Mouse (Mus musculus): ENCODE measurements at regions not wholly inside any gene's neighbourhood (a gene's known extent, or its start where the extent isn't known, plus 50 kb on each side); places are given as distances from the start of the nearest gene placed in this dataset.

DNA sequence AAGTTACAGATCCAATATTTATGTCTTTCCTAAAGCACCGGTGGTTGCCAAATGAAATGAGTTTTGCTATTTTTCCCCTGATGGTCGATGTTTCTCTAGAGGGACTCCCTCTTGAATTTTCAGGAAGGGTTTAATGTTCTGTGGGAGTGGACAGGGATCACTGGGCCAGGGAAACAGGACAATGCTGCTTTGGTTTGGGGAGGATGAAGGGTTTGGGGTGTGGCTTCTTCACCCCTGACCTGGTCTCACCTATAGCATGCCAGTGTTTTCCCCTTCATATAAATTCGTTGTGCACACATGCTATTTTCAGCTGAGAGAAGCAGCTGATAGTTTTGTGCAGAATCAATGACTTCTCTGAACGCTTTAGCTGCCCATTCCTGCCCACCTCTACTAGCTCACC lies 257.2 kb upstream of the Rbfox1 start:
- no peak overlapping the region for H3K9ac ChIP-seq (replicated peaks; ENCODE audit: low read length, poor library complexity, severe bottlenecking)
- no peaks in the 10 kb centered on the region for H3K36me3 ChIP-seq (ENCODE audit: insufficient read depth, low read length)
- no peak overlapping the region for H3K4me2 ChIP-seq (ENCODE audit: low read depth, low read length, poor library complexity, severe bottlenecking)
- TF ChIP-seq CTCF (IDR thresholded peaks at IDR 0.05), result no peak
- H3K27me3 ChIP-seq (ENCODE audit: insufficient read depth, low read length), result no peaks in the 10 kb centered on the region
- no peak overlapping the region for H3K4me3 ChIP-seq (ENCODE audit: low read depth, low read length)
- WGBS, result 82% methylated on average over 4 of the region's 4 CpGs
- no peaks in the 10 kb centered on the region for H3K4me1 ChIP-seq (ENCODE audit: insufficient read depth, low read length)
- DNase-seq (ENCODE audit: low spot score), result no peak
- H3K27ac ChIP-seq (ENCODE audit: low read depth, low read length), result no peak overlapping the region
- no peaks in the 10 kb centered on the region for H3K9me3 ChIP-seq (ENCODE audit: low read length)
- no peak for ATAC-seq (ENCODE audit: low FRiP score)

DNA sequence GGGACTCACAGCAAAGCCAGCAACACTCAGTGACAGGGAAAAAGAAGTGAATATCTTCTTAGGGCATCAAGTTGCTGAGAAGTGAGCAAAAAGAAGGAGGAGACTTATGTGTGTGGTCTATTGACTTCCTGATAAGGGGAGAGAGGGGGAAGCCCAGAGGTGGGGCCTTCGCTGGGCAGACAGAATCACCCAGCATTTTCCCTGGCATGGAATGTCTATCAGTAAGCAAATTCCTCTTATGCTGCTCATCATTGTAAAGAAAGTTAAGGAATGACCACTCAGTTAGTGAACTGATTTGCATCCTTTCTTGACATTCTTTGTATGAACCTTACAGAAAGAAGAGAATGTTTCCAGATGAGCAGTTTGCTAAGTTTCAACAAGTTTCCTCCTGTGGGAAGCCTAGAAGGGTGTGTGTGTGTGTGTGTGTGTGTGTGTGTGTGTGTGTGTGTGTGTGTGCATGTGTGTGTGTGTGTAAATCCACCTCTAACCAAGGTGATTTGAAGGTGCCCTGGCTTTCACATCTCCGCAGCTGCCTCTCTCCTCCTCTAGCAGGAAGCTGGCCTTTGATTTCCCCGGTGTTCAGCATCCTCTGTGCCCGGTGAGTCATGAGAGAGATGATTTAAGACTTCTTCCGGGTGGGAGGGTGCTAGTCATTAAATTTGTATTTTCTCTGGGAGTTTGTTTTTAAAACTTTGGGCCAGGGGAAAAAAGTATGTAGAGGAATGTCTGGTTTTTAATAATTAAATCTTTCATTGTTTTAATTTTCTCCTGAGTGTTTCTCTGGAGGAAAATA lies 257.8 kb upstream of the Rbfox1 start:
- no peak for ATAC-seq (ENCODE audit: low FRiP score)
- H3K27ac ChIP-seq (ENCODE audit: low read depth, low read length), result no peak overlapping the region
- no peak overlapping the region for H3K4me2 ChIP-seq (ENCODE audit: low read depth, low read length, poor library complexity, severe bottlenecking)
- no peak for TF ChIP-seq CTCF (IDR thresholded peaks at IDR 0.05)
- H3K9ac ChIP-seq (replicated peaks; ENCODE audit: low read length, poor library complexity, severe bottlenecking), result no peak overlapping the region
- H3K27me3 ChIP-seq (ENCODE audit: insufficient read depth, low read length), result no peaks in the 10 kb centered on the region
- no peak overlapping the region for H3K4me3 ChIP-seq (ENCODE audit: low read depth, low read length)
- H3K36me3 ChIP-seq (ENCODE audit: insufficient read depth, low read length), result no peaks in the 10 kb centered on the region
- DNase-seq (ENCODE audit: low spot score), result no peak
- no peaks in the 10 kb centered on the region for H3K4me1 ChIP-seq (ENCODE audit: insufficient read depth, low read length)
- no peaks in the 10 kb centered on the region for H3K9me3 ChIP-seq (ENCODE audit: low read length)
- WGBS, result 68% methylated on average over 5 of the region's 5 CpGs

DNA sequence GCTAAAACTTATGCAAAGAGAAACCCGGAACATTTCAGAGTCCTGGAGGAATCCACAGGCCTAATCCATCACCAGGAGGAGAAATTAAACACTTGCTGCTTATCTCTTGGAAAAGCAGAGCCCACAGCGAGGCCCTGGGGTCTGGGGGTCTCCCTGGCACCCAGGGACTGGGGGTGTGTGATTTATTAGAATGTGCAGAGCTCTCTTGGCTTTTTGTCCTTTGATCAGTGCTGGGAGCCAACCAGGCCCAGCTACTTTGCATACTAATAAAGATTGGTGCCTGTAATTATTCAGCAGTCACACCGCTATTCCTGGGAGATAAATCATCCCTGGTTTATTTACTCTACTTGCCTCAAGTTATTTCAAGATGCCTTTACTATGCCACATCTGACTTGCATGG lies 260.0 kb upstream of the Rbfox1 start:
- H3K9me3 ChIP-seq (ENCODE audit: low read length), result no peaks in the 10 kb centered on the region
- 33% methylated on average over 3 of the region's 3 CpGs for whole genome bisulfite sequencing
- H3K4me2 ChIP-seq (ENCODE audit: low read depth, low read length, poor library complexity, severe bottlenecking), result no peak overlapping the region
- H3K27ac ChIP-seq (ENCODE audit: low read depth, low read length), result no peak overlapping the region
- H3K9ac ChIP-seq (replicated peaks; ENCODE audit: low read length, poor library complexity, severe bottlenecking), result no peak overlapping the region
- DNase-seq (ENCODE audit: low spot score) (no peak), ATAC-seq (ENCODE audit: low FRiP score) (no peak)
- H3K4me1 ChIP-seq (ENCODE audit: insufficient read depth, low read length), result no peaks in the 10 kb centered on the region
- H3K36me3 ChIP-seq (ENCODE audit: insufficient read depth, low read length), result no peaks in the 10 kb centered on the region
- H3K4me3 ChIP-seq (ENCODE audit: low read depth, low read length), result no peak overlapping the region
- no peaks in the 10 kb centered on the region for H3K27me3 ChIP-seq (ENCODE audit: insufficient read depth, low read length)
- no peak for TF ChIP-seq CTCF (IDR thresholded peaks at IDR 0.05)

- Histone ChIP-seq H3K9ac (replicated peaks; ENCODE audit: low read length, poor library complexity, severe bottlenecking) (no peak overlapping the region), H3K4me2 (ENCODE audit: low read depth, low read length, poor library complexity, severe bottlenecking) (no peak overlapping the region), H3K27ac (ENCODE audit: low read depth, low read length) (no peak overlapping the region), H3K9me3 (ENCODE audit: low read length) (no peaks in the 10 kb centered on the region), H3K36me3 (ENCODE audit: insufficient read depth, low read length) (no peaks in the 10 kb centered on the region), H3K4me1 (ENCODE audit: insufficient read depth, low read length) (no peaks in the 10 kb centered on the region), H3K4me3 (ENCODE audit: low read depth, low read length) (no peak overlapping the region), H3K27me3 (ENCODE audit: insufficient read depth, low read length) (no peaks in the 10 kb centered on the region)
- TF ChIP-seq CTCF (IDR thresholded peaks at IDR 0.05), result no peak
- no peak for DNase-seq (ENCODE audit: low spot score)
- WGBS, result 91% methylated on average over 3 of the region's 3 CpGs
- no peak for ATAC-seq (ENCODE audit: low FRiP score)
Measured at GRCm38 (mm10) chr16:5620566-5620965, 264.6 kb upstream of the Rbfox1 start.

GRCm38 (mm10) chr16:5616356-5616755 lies 268.8 kb upstream of the Rbfox1 start:
- DNase-seq (ENCODE audit: low spot score) (no peak), ATAC-seq (ENCODE audit: low FRiP score) (no peak)
- H3K27me3 ChIP-seq (ENCODE audit: insufficient read depth, low read length), result no peaks in the 10 kb centered on the region
- 90% methylated on average over 5 of the region's 5 CpGs for WGBS
- no peak overlapping the region for H3K4me3 ChIP-seq (ENCODE audit: low read depth, low read length)
- H3K36me3 ChIP-seq (ENCODE audit: insufficient read depth, low read length), result no peaks in the 10 kb centered on the region
- no peaks in the 10 kb centered on the region for H3K4me1 ChIP-seq (ENCODE audit: insufficient read depth, low read length)
- no peak for TF ChIP-seq CTCF (IDR thresholded peaks at IDR 0.05)
- H3K9me3 ChIP-seq (ENCODE audit: low read length), result no peaks in the 10 kb centered on the region
- H3K27ac ChIP-seq (ENCODE audit: low read depth, low read length), result no peak overlapping the region
- no peak overlapping the region for H3K9ac ChIP-seq (replicated peaks; ENCODE audit: low read length, poor library complexity, severe bottlenecking)
- H3K4me2 ChIP-seq (ENCODE audit: low read depth, low read length, poor library complexity, severe bottlenecking), result no peak overlapping the region

- H3K4me1 ChIP-seq (ENCODE audit: insufficient read depth, low read length), result no peaks in the 10 kb centered on the region
- 70% methylated on average over 6 of the region's 6 CpGs for WGBS
- no peak overlapping the region for H3K4me2 ChIP-seq (ENCODE audit: low read depth, low read length, poor library complexity, severe bottlenecking)
- ATAC-seq (ENCODE audit: low FRiP score) (no peak), DNase-seq (ENCODE audit: low spot score) (peak; percentile 50)
- no peak overlapping the region for H3K27ac ChIP-seq (ENCODE audit: low read depth, low read length)
- H3K4me3 ChIP-seq (ENCODE audit: low read depth, low read length), result no peak overlapping the region
- no peaks in the 10 kb centered on the region for H3K9me3 ChIP-seq (ENCODE audit: low read length)
- no peaks in the 10 kb centered on the region for H3K27me3 ChIP-seq (ENCODE audit: insufficient read depth, low read length)
- H3K36me3 ChIP-seq (ENCODE audit: insufficient read depth, low read length), result no peaks in the 10 kb centered on the region
- H3K9ac ChIP-seq (replicated peaks; ENCODE audit: low read length, poor library complexity, severe bottlenecking), result no peak overlapping the region
- no peak for TF ChIP-seq CTCF (IDR thresholded peaks at IDR 0.05)
Measured at GRCm38 (mm10) chr16:5595359-5595758, 289.8 kb upstream of the Rbfox1 start.
